Mouse (Mus musculus) MEL (cell line): Measurements from ENCODE around the gene Pigm. TPM values are rescaled to one million over a fixed set of nuclear protein-coding genes. Genes with fewer than 3 reads are reported as not detected.

Experiments
- DNase-seq: peaks from one replicate; pipeline ENCODE4 v3.0.0; 2011; ENCODE audit warnings: low read depth, low spot score
- H3K27ac ChIP-seq: 2 replicates; pipeline ENCODE4 v1.5.1; 2012; ENCODE audit warnings: low read depth, mild to moderate bottlenecking, control low read depth, low read length, moderate library complexity; ENCODE audit not compliant: control insufficient read depth
- H3K27me3 ChIP-seq, 2 experiments: fragments of 150-350 bp in 1 of 2; sonication (generic) in 1 of 2; 2 replicates each; pipeline ENCODE4 v1.6.1; 2012; ENCODE audit warnings: low read length in 2 of 2, mild to moderate bottlenecking in 2 of 2, improper control_type of control experiment in 1 of 2, moderate library complexity in 1 of 2; ENCODE audit not compliant: insufficient read depth in 2 of 2, control insufficient read depth in 1 of 2
- H3K36me3 ChIP-seq, 2 experiments: 2 replicates each; pipeline ENCODE4 v1.6.1; 2012 to 2014; ENCODE audit warnings: low read length in 2 of 2, improper control_type of control experiment in 1 of 2, inconsistent platforms in 1 of 2, mild to moderate bottlenecking in 1 of 2; ENCODE audit not compliant: insufficient read depth in 2 of 2, control insufficient read depth in 1 of 2
- H3K4me1 ChIP-seq, 2 experiments: fragments of 150-350 bp in 1 of 2; sonication (generic) in 1 of 2; 2 replicates each; pipeline ENCODE4 v1.6.1; 2012; ENCODE audit warnings: low read length in 2 of 2, improper control_type of control experiment in 1 of 2, mild to moderate bottlenecking in 1 of 2; ENCODE audit not compliant: insufficient read depth in 2 of 2, control insufficient read depth in 1 of 2
- H3K4me3 ChIP-seq, 2 experiments: fragments of 150-350 bp in 1 of 2; sonication (generic) in 1 of 2; 2 replicates each; pipeline ENCODE4 v1.5.1; 2012; ENCODE audit warnings: low read depth in 2 of 2, low read length in 2 of 2, mild to moderate bottlenecking in 2 of 2, moderate library complexity in 2 of 2, control low read depth in 1 of 2, improper control_type of control experiment in 1 of 2; ENCODE audit not compliant: control insufficient read depth in 1 of 2, insufficient read depth in 1 of 2
- H3K79me2 ChIP-seq: 2 replicates; pipeline ENCODE4 v1.6.1; 2012; ENCODE audit warnings: mild to moderate bottlenecking, low read length, moderate library complexity; ENCODE audit not compliant: control insufficient read depth, poor library complexity, insufficient read depth
- H3K9ac ChIP-seq: 2 replicates; pipeline ENCODE4 v1.6.1; 2012; ENCODE audit warnings: low read depth, mild to moderate bottlenecking, control low read depth, low read length, moderate library complexity; ENCODE audit not compliant: control insufficient read depth, poor library complexity, severe bottlenecking
- H3K9me3 ChIP-seq: fragments of 150-350 bp; sonication (generic); replicated peaks from 2 replicates; pipeline ENCODE4 v1.6.1; 2012; ENCODE audit warnings: mild to moderate bottlenecking, low read length, improper control_type of control experiment, moderate library complexity; ENCODE audit not compliant: insufficient read depth
- BHLHE40 ChIP-seq: IDR thresholded peaks from 2 replicates; pipeline ENCODE4 v1.6.1; 2012; ENCODE audit warnings: low read depth, mild to moderate bottlenecking, inconsistent platforms, low read length, improper control_type of control experiment, borderline replicate concordance
- E2F4 ChIP-seq: IDR thresholded peaks from 2 replicates; pipeline ENCODE4 v1.6.1; 2011; ENCODE audit warnings: low read depth, low read length, improper control_type of control experiment, borderline replicate concordance
- GATA1 ChIP-seq: IDR thresholded peaks from 2 replicates; pipeline ENCODE4 v1.6.1; 2011; ENCODE audit warnings: low read depth, low read length, improper control_type of control experiment
- KAT2A ChIP-seq: conservative IDR thresholded peaks from 2 replicates; pipeline ENCODE4 v1.6.1; 2012; ENCODE audit warnings: low read depth, low read length, improper control_type of control experiment, inconsistent platforms
- MEF2A ChIP-seq: IDR thresholded peaks from 2 replicates; pipeline ENCODE4 v1.6.1; 2014; ENCODE audit warnings: low read depth, mild to moderate bottlenecking, inconsistent platforms, low read length, improper control_type of control experiment; ENCODE audit not compliant: poor library complexity, insufficient replicate concordance, severe bottlenecking; ENCODE audit errors: extremely low read depth
- MXI1 ChIP-seq: IDR thresholded peaks from 2 replicates; pipeline ENCODE4 v1.6.1; 2011; ENCODE audit warnings: mild to moderate bottlenecking, low read depth, low read length, improper control_type of control experiment
- MYB ChIP-seq: IDR thresholded peaks from 2 replicates; pipeline ENCODE4 v1.6.1; 2011; ENCODE audit warnings: mild to moderate bottlenecking, low read depth, low read length, improper control_type of control experiment
- MYC ChIP-seq: IDR thresholded peaks from 2 replicates; pipeline ENCODE4 v1.6.1; 2011; ENCODE audit warnings: low read depth, mild to moderate bottlenecking, low read length, improper control_type of control experiment, moderate library complexity
- NELFE ChIP-seq: IDR thresholded peaks from 2 replicates; pipeline ENCODE4 v1.6.1; 2011; ENCODE audit warnings: low read depth, low read length, improper control_type of control experiment
- POLR2A ChIP-seq, 2 experiments: IDR thresholded peaks; 2 replicates each; pipeline ENCODE4 v1.6.1; 2011 to 2012; ENCODE audit warnings: low read length in 2 of 2, mild to moderate bottlenecking in 2 of 2, control low read depth in 1 of 2, improper control_type of control experiment in 1 of 2, low read depth in 1 of 2, moderate library complexity in 1 of 2; ENCODE audit not compliant: control insufficient read depth in 1 of 2, insufficient read depth in 1 of 2, poor library complexity in 1 of 2
- POLR2AphosphoS2 ChIP-seq: IDR thresholded peaks from 2 replicates; pipeline ENCODE4 v1.6.1; 2011; ENCODE audit warnings: low read length, improper control_type of control experiment
- RAD21 ChIP-seq: IDR thresholded peaks from 2 replicates; pipeline ENCODE4 v1.6.1; 2011; ENCODE audit warnings: mild to moderate bottlenecking, low read depth, low read length, improper control_type of control experiment
- SMC3 ChIP-seq: IDR thresholded peaks from 2 replicates; pipeline ENCODE4 v1.6.1; 2011; ENCODE audit warnings: low read depth, low read length, improper control_type of control experiment
- TAL1 ChIP-seq: IDR thresholded peaks from 2 replicates; pipeline ENCODE4 v1.6.1; 2012; ENCODE audit warnings: mild to moderate bottlenecking, inconsistent platforms, low read length, moderate library complexity, mixed read lengths
- TCF12 ChIP-seq: IDR thresholded peaks from 2 replicates; pipeline ENCODE4 v1.6.1; 2014; ENCODE audit warnings: low read depth, mild to moderate bottlenecking, inconsistent platforms, low read length, improper control_type of control experiment, moderate library complexity
- UBTF ChIP-seq: IDR thresholded peaks from 2 replicates; pipeline ENCODE4 v1.6.1; 2012; ENCODE audit warnings: low read depth, mild to moderate bottlenecking, inconsistent platforms, low read length, improper control_type of control experiment, moderate library complexity, borderline replicate concordance; ENCODE audit not compliant: insufficient read depth
- USF2 ChIP-seq, 2 experiments: IDR thresholded peaks; 2 replicates each; pipeline ENCODE4 v1.6.1; 2011 to 2012; ENCODE audit warnings: improper control_type of control experiment in 2 of 2, low read length in 2 of 2, borderline replicate concordance in 1 of 2, inconsistent platforms in 1 of 2, low read depth in 1 of 2, mild to moderate bottlenecking in 1 of 2; ENCODE audit not compliant: insufficient read depth in 1 of 2
- ZKSCAN1 ChIP-seq: IDR thresholded peaks from 2 replicates; pipeline ENCODE4 v1.6.1; 2012; ENCODE audit warnings: low read depth, mild to moderate bottlenecking, inconsistent platforms, low read length, improper control_type of control experiment, moderate library complexity
- ZNF384 ChIP-seq: IDR thresholded peaks from 2 replicates; pipeline ENCODE4 v1.6.1; 2012; ENCODE audit warnings: low read depth, mild to moderate bottlenecking, inconsistent platforms, low read length, improper control_type of control experiment
- polyA plus RNA-seq, 2 experiments: library from polyadenylated mRNA; stranded (reverse) in 1 of 2; unstranded in 1 of 2; fragments of >175 nt in 1 of 2; fragments of >200 nt in 1 of 2; gene quantifications; 2 replicates each; pipeline versions ENCODE4 v1.2.1 to v1.2.4; 2012; ENCODE audit warnings: low replicate concordance in 2 of 2, low read depth in 1 of 2; ENCODE audit not compliant: insufficient read length in 2 of 2, insufficient read depth in 1 of 2, missing spikeins in 1 of 2
- total RNA-seq: library from RNA; depleted of rRNA; stranded (reverse); fragments of 300-350 nt; gene quantifications from 2 replicates; pipeline ENCODE4 v1.2.3, GENCODE M21; 2012

Gene Pigm
- total and polyA plus RNA-seq, 3 experiments: 8.6 to 11.3 TPM; not detected in 1

GRCm38 (mm10) chr1:172342729-172343128, 33.6 kb upstream of the Pigm start (continued):
- no peak for TF ChIP-seq MEF2A
- no peak for TF ChIP-seq RAD21
- no peak for TF ChIP-seq USF2 (IDR thresholded peaks at IDR 0.05; ENCODE audit: borderline replicate concordance in 1 of 2, insufficient read depth in 1 of 2, low read depth in 1 of 2, low read length in 2 of 2)

GRCm38 (mm10) chr1:172343914-172344313, 32.4 kb upstream of the Pigm start:
- DNase-seq: no peak
- H3K4me3 ChIP-seq: no peak overlapping the region
- no peaks in the 10 kb centered on the region for H3K9me3 ChIP-seq
- no peak overlapping the region for H3K27ac ChIP-seq
- H3K79me2 ChIP-seq: no peaks in the 10 kb centered on the region
- H3K36me3 ChIP-seq: peaks cover 0 to 6% of the 10 kb centered on the region in 2 experiments; a peak in 1 of 4 replicates
- peaks cover 0 to 9% of the 10 kb centered on the region in 2 experiments; a peak in 2 of 4 replicates for H3K4me1 ChIP-seq
- peaks cover 0 to 1% of the 10 kb centered on the region in 2 experiments for H3K27me3 ChIP-seq
- no peak overlapping the region for H3K9ac ChIP-seq
- TF ChIP-seq TAL1: no peak
- no peak for TF ChIP-seq SMC3
- no peak for TF ChIP-seq MXI1
- no peak for TF ChIP-seq MYB
- TF ChIP-seq ZNF384: no peak
- TF ChIP-seq UBTF: no peak
- no peak for TF ChIP-seq GATA1
- TF ChIP-seq MYC: no peak
- TF ChIP-seq NELFE: no peak
- no peak for TF ChIP-seq TCF12
- TF ChIP-seq E2F4: no peak
- no peak for TF ChIP-seq BHLHE40

GRCm38 (mm10) chr1:172344820-172345219, 31.5 kb upstream of the Pigm start:
- H3K4me3 ChIP-seq: no peak overlapping the region
- peaks cover 0 to 1% of the 10 kb centered on the region in 2 experiments for H3K27me3 ChIP-seq
- H3K36me3 ChIP-seq: peaks cover 0 to 6% of the 10 kb centered on the region in 2 experiments; a peak in 1 of 4 replicates
- no peaks in the 10 kb centered on the region for H3K9me3 ChIP-seq
- peaks cover 0 to 9% of the 10 kb centered on the region in 2 experiments; a peak in 2 of 4 replicates for H3K4me1 ChIP-seq
- no peak overlapping the region for H3K27ac ChIP-seq
- TF ChIP-seq UBTF: no peak
- no peak for TF ChIP-seq E2F4
- TF ChIP-seq KAT2A: no peak
- no peak for TF ChIP-seq POLR2A (IDR thresholded peaks at IDR 0.05; ENCODE audit: control insufficient read depth in 1 of 2, insufficient read depth in 1 of 2, low read depth in 1 of 2, low read length in 2 of 2, poor library complexity in 1 of 2)
- no peak for TF ChIP-seq ZKSCAN1
- no peak for TF ChIP-seq RAD21
- TF ChIP-seq POLR2AphosphoS2: no peak
- DNase-seq: no peak
- no peak overlapping the region for H3K9ac ChIP-seq
- no peaks in the 10 kb centered on the region for H3K79me2 ChIP-seq
